Mouse (Mus musculus) mesoderm, embryonic 11.5 days (tissue): ENCODE data around the gene Ripor2.
A peak's percentile ranks its signal among the peaks of the same experiment; 100 is the strongest.

Experiments used
- DNase-seq: peaks from one replicate; pipeline ENCODE4 v3.0.0-alpha.2; 2012; ENCODE audit warnings: low read depth, low spot score

Gene Ripor2

DNA sequence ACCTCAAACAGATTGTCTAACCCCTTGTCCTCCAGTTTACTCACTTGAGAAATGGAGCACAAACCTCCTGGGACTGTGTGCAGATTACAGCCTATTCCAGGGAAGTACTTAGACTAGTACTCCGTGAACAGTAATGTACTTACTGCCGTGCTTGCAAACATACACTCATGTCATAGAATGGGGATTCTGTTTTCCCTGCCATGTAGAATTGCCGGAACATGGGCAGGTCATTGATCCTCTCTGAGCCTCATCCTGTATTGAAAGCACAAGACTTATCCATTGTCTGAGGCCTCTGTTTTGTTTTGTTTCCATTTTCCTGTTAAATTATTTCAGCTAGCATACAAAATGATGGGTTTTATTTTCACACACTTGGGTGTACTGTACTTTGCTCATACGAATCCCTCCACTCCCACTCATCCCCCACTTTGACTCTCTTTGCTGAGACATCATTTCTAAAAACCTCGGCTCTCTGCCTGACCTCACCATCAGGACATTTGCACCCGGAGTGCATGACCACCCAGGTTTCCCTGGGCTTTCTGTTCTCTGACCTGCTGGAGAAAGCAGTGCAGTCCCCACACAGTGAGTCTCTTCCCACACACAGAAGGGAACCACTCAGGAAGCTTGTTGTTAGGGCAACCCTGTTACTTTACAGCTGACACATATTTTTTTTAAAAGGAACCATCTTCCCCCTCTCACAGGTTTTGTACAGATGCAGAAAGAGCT is 35.2 kb downstream of the Ripor2 start:
- DNase-seq, result no peak

GRCm38 (mm10) chr13:24617799-24618130 is 35.8 kb downstream of the Ripor2 start:
- DNase-seq, result no peak

DNA sequence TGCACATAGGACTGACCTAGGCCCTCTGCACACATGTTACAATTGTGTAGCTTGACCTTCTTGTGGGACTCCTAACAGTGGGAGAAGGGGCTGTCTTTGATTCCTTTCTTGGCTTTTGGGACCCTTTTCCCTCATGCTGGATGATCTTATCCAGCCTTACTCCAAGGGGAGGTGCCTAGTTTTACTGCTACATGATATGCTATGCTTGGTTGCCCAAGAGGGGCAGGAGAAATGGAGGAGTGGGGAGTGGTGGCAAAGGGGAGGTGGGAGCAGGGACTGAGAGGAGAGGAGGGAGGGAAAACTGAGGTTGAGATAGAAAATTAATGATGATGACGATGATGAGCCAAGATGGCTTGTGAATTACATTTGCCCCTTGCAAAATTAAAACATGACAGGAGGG is 37.7 kb downstream of the Ripor2 start:
- no peak for DNase-seq

DNA sequence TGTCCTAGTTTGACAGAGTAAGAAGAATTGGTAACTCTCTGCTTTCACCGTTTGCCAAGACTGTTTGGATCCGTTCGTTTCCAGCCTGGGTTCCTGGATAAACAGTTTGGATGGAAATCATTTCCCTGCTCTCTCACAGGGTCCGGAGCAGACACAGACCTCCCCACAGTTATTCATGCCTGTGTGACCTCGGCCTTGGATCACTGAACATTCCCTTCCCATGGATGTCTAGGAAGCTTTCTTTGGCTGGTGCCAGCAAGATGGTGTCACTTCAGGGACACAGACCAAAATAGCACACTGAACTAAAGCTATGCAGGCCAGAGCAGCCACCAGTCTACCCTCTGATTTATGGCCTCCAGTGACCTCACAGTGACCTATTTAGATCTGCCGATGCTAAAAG is 38.5 kb downstream of the Ripor2 start:
- DNase-seq, result peak; percentile 79

GRCm38 (mm10) chr13:24623631-24624030 is 41.6 kb downstream of the Ripor2 start:
- no peak for DNase-seq

DNA sequence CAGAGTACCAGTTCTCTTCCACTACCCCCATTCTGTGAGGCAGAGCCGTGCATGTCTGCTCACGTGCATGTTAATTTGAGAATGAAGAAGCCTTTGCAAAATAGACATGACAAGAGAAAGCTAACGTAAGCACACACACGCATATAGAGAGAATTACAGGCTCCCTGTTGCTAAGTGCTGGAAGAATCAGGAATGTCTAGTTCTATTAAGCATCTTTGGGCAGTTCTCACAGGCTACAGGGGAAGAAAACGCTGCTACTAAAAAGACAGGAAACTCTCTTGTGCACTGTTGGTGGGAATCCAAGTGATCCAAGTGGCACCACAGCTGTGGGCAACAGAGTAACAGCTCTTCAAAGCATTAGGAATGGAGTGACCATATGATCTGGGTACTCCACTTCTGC is 43.1 kb downstream of the Ripor2 start:
- DNase-seq, result no peak

DNA sequence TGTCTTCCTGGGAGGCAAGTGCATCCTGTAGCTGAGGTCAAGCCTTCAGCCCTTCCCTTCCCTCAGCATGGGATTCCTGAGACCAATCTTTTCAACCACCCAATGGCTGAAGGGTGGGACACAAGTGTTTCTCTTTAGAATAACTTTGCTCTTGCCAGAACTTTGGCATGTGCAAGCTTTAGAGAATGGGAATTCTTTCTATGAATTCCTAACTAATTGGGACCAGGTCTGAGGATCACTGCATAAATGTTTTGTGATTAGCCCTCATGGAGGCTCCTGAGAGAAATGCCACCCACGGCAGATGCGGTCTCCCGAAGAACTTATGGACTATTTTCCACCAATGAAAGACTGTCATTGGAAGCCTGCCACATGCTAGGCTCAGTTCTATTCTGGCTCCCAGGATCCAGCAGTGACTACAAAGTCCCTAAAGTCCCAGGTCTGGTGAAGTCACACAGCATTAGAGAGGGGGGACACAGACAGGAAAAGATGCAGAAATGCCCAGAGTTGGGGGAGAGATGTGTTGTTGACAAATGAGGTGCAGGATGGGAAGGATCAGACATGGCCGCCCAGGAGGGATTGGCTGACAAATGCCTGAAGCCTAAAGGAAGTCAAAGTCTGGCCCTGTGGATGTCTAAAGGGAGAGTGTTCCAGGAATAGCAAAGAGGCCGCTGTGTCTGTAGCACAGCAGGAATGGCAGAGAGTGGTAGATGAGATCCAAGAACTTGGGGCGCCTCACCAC is 44.9 kb downstream of the Ripor2 start:
- DNase-seq, result no peak

- no peak for DNase-seq
These were observed 46.2 kb downstream of the Ripor2 start for GRCm38 (mm10) chr13:24628192-24628591.

DNA sequence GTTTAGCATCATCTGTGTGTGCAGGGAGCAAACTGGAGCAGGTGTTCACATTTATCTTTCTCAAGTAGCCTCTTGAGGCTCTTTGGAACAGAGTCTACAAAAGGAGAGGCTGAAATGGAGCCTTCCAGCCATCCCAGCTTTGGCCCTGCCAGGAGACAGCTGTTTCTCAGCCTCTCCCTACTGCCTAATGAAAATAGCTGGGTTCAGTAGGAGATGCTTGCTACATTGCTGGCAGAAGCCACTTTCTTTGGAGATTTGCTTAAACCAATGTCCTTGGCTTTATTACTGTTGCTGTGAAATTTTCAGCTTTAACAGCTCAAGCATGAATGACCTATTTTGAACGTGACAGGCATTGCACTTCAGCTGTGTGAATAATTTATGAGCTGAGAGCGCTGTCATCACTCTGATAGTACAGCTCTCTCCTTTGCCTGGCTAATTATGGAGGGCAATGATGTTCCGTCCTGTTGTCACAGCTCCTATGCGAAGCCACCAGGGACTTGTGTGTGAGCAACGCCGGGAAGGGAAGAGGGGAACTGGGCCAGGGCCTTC is 47.2 kb downstream of the Ripor2 start:
- no peak for DNase-seq

DNA sequence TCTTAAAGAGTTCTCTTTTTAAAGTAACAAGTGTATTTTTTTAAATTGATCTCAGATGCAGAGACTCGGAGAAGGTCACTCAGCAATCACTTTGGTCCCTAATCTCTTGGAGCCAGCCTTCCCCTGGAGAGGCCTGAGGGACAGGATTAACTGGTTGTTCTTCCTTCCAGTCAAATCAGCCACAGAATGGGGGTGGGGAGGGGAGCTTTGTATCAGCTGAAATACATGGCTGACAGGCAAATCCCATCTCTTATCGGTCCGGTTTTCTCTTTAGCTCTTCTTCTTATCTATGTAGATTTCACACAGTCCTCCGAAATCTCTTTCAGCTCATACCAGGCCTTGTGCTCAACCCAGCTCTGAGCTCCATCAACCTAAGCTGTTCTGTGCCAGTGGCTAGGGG is 48.4 kb downstream of the Ripor2 start:
- DNase-seq, result no peak

DNA sequence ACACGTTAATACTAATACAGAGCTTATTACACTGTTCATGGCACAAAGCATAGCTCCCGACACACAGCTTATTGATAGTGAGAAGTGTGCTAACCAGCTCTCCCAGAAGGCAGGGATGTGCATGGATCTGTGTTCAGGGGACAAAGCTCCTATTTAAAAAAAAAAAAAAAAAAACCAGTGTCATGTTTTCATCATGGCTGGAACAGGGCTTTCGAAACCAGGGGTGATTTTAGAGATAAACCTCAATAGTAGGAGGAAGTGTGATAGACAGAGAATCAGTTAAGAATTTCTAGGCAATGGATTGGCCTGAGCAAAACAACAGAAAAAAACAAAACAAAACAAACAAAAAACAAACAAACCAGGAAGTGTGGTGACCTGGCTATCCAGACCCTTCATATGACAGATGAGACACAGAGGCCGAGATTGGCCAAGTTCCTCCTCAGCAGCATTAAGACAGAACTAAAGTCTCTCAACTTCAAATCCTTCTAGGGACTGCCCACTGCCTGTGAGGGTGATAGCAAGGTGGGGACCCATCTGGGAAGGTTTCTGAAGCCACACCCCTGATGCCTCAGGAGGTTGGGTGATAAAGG is 51.1 kb downstream of the Ripor2 start:
- DNase-seq, result no peak

DNA sequence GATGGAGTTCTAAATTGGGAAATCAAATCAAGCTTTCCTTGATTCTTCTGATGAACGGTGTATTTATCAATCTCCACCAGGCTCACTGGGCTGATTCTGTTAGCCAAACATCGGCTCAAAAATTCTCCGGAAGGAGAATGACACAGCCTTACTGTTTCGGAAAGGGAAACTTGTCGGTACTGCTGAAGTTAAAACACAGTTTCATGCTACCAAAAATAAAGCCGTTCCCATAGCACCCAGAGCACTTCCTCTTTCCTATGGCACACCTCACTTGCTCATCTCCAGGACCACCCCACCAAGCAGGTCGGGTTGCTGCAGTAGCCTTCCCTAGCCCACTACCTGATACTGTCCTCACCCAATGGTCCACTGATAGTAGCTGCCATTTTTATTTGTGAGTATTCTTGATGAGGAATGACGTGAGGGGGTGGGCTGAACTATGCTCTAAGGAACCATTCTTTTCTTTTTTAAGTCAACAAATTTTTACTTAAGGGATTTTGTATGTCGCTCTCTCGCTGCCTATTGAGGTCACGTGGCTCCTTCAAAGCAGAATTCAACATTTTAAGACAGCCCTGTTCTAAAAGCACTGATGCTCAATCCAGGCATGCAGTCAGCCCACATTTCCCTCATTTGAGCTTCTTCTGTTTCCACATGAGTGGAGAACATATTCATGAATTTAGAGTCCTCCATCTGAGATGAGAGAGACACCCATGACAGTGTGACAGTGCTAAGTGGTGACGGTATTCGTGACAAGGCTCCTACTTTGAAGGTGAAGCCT is 52.5 kb downstream of the Ripor2 start:
- DNase-seq, result no peak

DNA sequence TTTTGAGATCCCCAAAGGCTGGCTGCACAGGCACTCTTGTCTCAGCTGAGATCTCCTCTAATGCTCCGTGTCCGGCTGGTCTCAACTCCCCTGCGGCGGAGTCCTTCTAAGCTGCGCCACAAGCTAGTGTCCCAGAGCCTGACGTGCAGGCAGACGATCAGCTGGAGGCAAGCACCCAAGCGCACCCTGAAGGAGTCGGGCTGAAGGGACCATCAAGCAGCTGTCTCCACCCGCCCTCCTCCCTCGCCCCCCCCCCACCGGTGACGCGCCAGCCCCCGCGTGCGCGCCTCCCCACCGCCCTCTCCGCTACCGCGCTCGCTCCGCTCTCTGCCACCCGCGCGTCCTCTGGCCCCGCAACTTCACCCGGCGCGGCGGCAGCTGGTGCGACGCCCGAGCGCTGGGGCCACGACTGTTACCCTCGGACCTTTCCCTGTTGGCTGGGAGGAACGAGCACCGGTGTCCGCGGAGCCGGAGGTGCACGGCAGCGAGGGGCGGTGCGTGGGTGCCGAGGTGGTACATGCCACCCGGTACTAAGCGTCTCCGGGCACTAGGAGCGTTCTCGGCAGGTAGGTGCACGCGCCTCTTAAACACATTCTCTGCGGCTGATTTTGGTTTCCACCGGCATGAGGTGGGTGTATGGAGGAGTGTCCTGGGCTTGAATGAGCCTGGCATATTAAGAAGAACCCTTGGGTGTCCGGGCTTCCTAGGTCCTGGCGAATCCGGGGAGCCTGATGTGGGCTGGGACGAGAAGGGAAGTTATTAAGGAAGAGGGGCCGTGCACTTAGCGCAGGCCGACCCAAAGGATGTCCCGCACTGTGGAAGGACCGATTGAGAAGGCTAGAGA is 56.6 kb downstream of the Ripor2 start:
- no peak for DNase-seq

- DNase-seq, result no peak
These were observed 57.5 kb downstream of the Ripor2 start for GRCm38 (mm10) chr13:24639215-24640165.

DNA sequence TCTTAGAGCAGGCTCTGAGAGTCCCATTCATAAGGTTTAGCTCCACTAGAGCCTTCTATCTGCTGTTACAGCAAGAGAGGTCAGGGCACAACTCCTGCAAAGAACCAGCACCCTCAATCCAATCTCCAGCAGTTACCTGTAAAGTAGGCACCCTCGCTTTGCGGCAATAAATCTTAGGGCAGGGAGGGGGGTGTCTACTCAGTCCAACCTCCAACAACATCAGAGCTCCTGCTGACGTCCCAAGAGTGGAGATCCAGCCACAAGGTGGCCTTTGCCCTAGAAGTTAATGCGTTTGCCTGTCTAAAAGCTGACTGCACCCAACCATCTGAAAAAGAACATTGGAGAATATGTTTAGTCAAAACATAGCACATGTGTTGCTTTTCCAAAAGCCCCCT is 58.2 kb downstream of the Ripor2 start:
- no peak for DNase-seq

DNA sequence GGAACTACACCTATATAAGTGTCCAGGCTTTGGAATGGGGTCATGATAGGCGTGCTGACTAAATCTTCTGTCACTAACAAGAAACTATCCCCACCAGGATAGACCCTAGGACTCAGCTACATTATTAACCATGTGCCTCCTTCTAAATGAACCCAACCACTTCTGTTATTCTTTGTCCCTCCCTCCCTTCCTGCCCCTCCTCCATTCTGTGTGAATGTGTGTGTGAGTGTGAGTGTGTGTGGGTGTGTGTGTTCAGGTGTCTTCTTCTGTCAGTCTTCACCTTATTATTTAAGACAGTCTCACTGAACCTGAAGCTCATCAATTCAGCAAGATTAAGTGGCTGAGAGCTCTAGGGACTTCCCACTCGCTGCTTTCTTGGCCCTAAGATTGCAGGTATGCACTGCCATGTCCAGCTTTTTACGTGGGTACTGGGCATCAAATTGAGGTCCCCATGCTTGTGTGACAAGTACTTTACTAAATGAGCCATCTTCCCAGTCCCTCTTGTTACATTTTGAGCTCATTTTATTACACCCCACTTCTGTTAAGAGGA is 58.9 kb downstream of the Ripor2 start:
- DNase-seq, result no peak

- DNase-seq, result no peak
These were observed 59.8 kb downstream of the Ripor2 start for GRCm38 (mm10) chr13:24641491-24642430.

GRCm38 (mm10) chr13:24645146-24645545 is 63.2 kb downstream of the Ripor2 start:
- no peak for DNase-seq

GRCm38 (mm10) chr13:24646324-24646723 is 64.3 kb downstream of the Ripor2 start:
- no peak for DNase-seq
